Mouse (Mus musculus): ENCODE measurements around the gene Lpin1. TPM values are rescaled to one million over a fixed set of nuclear protein-coding genes. Genes with fewer than 3 reads are reported as not detected.

Gene Lpin1
- polyA plus RNA-seq, 1 experiment = 18.1 TPM

DNA sequence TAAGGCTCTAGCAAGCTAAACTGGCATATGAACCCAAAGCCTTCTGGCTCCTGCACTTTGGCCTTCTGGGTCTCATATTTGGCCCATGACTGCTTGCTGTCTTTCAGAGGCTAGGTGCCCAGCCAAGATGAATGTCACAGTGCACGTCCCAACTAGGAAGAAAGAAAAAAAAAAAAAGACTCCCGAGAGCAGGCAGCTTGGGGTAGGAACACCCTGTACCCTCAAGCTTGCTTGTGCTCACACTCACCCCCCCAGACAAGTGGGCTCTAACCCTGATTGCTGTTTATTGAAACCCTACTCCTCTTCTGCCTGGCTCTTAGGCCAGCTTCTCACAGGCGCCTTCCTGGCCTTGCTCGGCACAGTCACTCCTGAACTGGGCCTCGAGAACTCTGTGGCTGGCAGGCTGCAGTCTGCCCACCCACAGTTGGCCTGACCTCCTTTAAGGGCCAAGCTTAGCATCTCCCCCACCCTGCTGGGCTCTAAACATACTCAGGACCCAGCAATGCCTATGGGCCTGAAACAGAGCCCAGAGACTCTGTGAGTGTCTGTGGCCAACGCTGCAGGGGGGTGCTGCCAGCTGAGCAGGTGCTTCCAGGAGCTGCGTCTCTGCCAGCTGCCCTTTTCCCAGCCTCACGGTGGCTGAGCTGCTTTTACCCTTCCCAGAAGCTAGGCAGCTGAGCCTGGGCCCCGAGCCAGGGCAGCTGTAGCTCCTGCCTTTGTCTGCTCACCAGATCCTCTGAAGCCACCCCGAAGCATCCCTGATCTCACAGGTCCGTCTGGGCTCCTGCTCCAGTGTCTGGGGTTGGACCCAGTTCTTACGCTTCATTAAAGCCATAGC, 33.0 kb upstream of the Lpin1 start:
- TF ChIP-seq POLR2A (IDR thresholded peaks at IDR 0.05; ENCODE audit: extremely low read depth, insufficient read depth, low read length) = no peak
- TF ChIP-seq CTCF (IDR thresholded peaks at IDR 0.05; ENCODE audit: extremely low read depth, insufficient read depth, low read length) = no peak
- Histone ChIP-seq H3K27ac (ENCODE audit: insufficient read depth, low read length) (no peak overlapping the region), H3K4me1 (ENCODE audit: control insufficient read depth, insufficient read depth, low read length) (no peaks in the 10 kb centered on the region), H3K4me3 (ENCODE audit: insufficient read depth, low read length) (no peak overlapping the region)

- H3K27ac ChIP-seq (ENCODE audit: insufficient read depth, low read length) = no peak overlapping the region
- TF ChIP-seq CTCF (IDR thresholded peaks at IDR 0.05; ENCODE audit: extremely low read depth, insufficient read depth, low read length) (peak; percentile 24; the same call in 1 of the 2 replicates), POLR2A (IDR thresholded peaks at IDR 0.05; ENCODE audit: extremely low read depth, insufficient read depth, low read length) (no peak)
- H3K4me3 ChIP-seq (ENCODE audit: insufficient read depth, low read length) = no peak overlapping the region
- H3K4me1 ChIP-seq (ENCODE audit: control insufficient read depth, insufficient read depth, low read length) = no peaks in the 10 kb centered on the region
These were observed 31.2 kb upstream of the Lpin1 start for GRCm38 (mm10) chr12:16642000-16642399.

DNA sequence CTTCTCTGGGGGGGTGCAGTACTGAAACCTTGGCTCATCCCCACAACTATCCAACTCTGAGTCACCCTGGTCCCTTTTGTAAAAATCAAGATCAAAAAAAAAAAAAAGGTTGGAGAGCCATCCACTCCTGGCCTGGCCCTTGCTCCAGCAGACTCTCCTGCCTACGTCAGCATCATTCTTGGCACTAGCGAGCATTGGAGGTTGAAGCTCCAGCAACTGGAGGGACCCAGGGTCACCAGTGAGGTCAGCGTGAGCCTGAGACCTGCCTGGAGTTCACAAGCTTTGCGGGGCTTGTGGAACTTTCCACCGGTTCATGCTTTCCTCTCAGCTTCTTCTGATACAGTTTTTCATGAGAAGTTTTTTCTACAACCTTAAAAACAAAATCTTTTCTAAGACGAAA, 29.3 kb upstream of the Lpin1 start:
- H3K27ac ChIP-seq (ENCODE audit: insufficient read depth, low read length) = no peak overlapping the region
- no peak overlapping the region for H3K4me3 ChIP-seq (ENCODE audit: insufficient read depth, low read length)
- TF ChIP-seq CTCF (IDR thresholded peaks at IDR 0.05; ENCODE audit: extremely low read depth, insufficient read depth, low read length) (no peak), POLR2A (IDR thresholded peaks at IDR 0.05; ENCODE audit: extremely low read depth, insufficient read depth, low read length) (no peak)
- no peaks in the 10 kb centered on the region for H3K4me1 ChIP-seq (ENCODE audit: control insufficient read depth, insufficient read depth, low read length)

GRCm38 (mm10) chr12:16639078-16639771, 28.5 kb upstream of the Lpin1 start:
- H3K4me3 ChIP-seq (ENCODE audit: insufficient read depth, low read length) = no peak overlapping the region
- no peaks in the 10 kb centered on the region for H3K4me1 ChIP-seq (ENCODE audit: control insufficient read depth, insufficient read depth, low read length)
- TF ChIP-seq POLR2A (IDR thresholded peaks at IDR 0.05; ENCODE audit: extremely low read depth, insufficient read depth, low read length) = no peak
- TF ChIP-seq CTCF (IDR thresholded peaks at IDR 0.05; ENCODE audit: extremely low read depth, insufficient read depth, low read length) = peak; percentile 14; the same call in 1 of the 2 replicates
- no peak overlapping the region for H3K27ac ChIP-seq (ENCODE audit: insufficient read depth, low read length)

DNA sequence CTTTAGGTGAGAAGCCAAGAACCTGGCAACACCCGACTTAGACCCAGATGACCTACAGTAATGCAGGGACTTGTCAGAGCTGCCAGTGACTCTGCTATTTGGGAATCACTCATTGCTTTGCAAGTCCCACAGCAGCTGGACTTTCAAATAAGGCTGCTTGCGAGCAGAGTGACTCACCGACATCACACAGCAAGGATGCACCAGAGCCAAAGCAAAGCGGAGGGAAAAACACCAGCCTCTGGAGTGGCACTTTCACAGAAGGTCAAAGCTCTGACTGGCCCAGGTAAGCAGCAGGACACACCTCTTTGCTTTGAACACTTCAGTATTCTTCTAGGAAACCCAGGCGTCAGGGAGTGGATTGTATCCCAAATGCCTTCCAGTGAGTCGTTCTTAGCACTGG, 25.1 kb upstream of the Lpin1 start:
- H3K27ac ChIP-seq (ENCODE audit: insufficient read depth, low read length) = no peak overlapping the region
- no peak for TF ChIP-seq POLR2A (IDR thresholded peaks at IDR 0.05; ENCODE audit: extremely low read depth, insufficient read depth, low read length)
- no peak for TF ChIP-seq CTCF (IDR thresholded peaks at IDR 0.05; ENCODE audit: extremely low read depth, insufficient read depth, low read length)
- H3K4me3 ChIP-seq (ENCODE audit: insufficient read depth, low read length) = no peak overlapping the region
- no peaks in the 10 kb centered on the region; the same call in 1 of the 2 replicates for H3K4me1 ChIP-seq (ENCODE audit: control insufficient read depth, insufficient read depth, low read length)

GRCm38 (mm10) chr12:16634075-16634813, 23.5 kb upstream of the Lpin1 start:
- Histone ChIP-seq H3K4me3 (ENCODE audit: insufficient read depth, low read length) (no peak overlapping the region), H3K27ac (ENCODE audit: insufficient read depth, low read length) (no peak overlapping the region), H3K4me1 (ENCODE audit: control insufficient read depth, insufficient read depth, low read length) (no peaks in the 10 kb centered on the region; the same call in 1 of the 2 replicates)
- peak; percentile 71 for TF ChIP-seq CTCF (IDR thresholded peaks at IDR 0.05; ENCODE audit: extremely low read depth, insufficient read depth, low read length)
- no peak for TF ChIP-seq POLR2A (IDR thresholded peaks at IDR 0.05; ENCODE audit: extremely low read depth, insufficient read depth, low read length)

DNA sequence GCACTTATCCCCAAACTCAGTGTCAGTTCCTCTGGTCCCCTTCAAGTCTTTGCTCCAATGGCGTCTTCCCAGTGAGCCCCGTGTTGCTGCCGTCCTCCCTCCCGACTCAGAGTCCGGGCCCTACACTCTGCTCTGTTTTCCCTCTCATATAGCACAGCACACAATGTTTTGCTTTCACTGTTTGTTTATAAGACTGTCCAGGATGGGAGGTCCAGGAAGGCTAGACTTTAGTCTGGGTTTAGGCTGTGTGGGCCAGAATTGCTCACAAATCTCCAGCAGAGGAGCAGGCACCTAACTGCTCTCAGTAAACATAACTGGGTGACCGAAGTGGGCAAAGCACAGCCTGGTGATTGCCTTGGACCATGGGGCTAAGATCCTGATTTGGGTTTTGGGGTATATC, 22.5 kb upstream of the Lpin1 start:
- Histone ChIP-seq H3K4me3 (ENCODE audit: insufficient read depth, low read length) (no peak overlapping the region), H3K27ac (ENCODE audit: insufficient read depth, low read length) (no peak overlapping the region), H3K4me1 (ENCODE audit: control insufficient read depth, insufficient read depth, low read length) (no peaks in the 10 kb centered on the region; the same call in 1 of the 2 replicates)
- TF ChIP-seq CTCF (IDR thresholded peaks at IDR 0.05; ENCODE audit: extremely low read depth, insufficient read depth, low read length) = no peak
- TF ChIP-seq POLR2A (IDR thresholded peaks at IDR 0.05; ENCODE audit: extremely low read depth, insufficient read depth, low read length) = no peak

GRCm38 (mm10) chr12:16631423-16631822, 20.7 kb upstream of the Lpin1 start:
- H3K4me3 ChIP-seq (ENCODE audit: insufficient read depth, low read length) = no peak overlapping the region
- no peak for TF ChIP-seq POLR2A (IDR thresholded peaks at IDR 0.05; ENCODE audit: extremely low read depth, insufficient read depth, low read length)
- no peak for TF ChIP-seq CTCF (IDR thresholded peaks at IDR 0.05; ENCODE audit: extremely low read depth, insufficient read depth, low read length)
- H3K4me1 ChIP-seq (ENCODE audit: control insufficient read depth, insufficient read depth, low read length) = no peaks in the 10 kb centered on the region; the same call in 1 of the 2 replicates
- no peak overlapping the region for H3K27ac ChIP-seq (ENCODE audit: insufficient read depth, low read length)

DNA sequence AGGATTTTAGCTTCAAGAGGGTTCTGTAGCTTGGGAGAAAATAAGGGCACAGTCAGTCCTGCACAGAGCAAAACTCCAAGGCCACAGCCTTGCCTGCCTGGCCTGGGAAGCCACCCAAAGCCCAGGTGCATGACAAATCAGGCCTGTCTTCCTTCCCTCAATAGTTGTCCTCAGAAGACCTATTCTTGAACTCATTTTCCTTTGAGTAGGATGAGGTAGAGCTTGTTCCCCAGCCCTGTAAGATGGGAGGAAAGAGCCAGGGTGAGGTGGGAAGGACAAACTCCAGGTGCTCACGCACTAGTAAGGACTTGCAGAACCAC, 20.1 kb upstream of the Lpin1 start:
- TF ChIP-seq POLR2A (IDR thresholded peaks at IDR 0.05; ENCODE audit: extremely low read depth, insufficient read depth, low read length) (no peak), CTCF (IDR thresholded peaks at IDR 0.05; ENCODE audit: extremely low read depth, insufficient read depth, low read length) (no peak)
- H3K4me3 ChIP-seq (ENCODE audit: insufficient read depth, low read length) = no peak overlapping the region
- no peaks in the 10 kb centered on the region; the same call in 1 of the 2 replicates for H3K4me1 ChIP-seq (ENCODE audit: control insufficient read depth, insufficient read depth, low read length)
- no peak overlapping the region for H3K27ac ChIP-seq (ENCODE audit: insufficient read depth, low read length)

Data from cortical plate, adult 2 months (tissue).